Mouse (Mus musculus) forebrain, postnatal 0 days (tissue): Measurements from ENCODE around the gene Kcnk10. TPM values are rescaled to one million over a fixed set of nuclear protein-coding genes. Genes with fewer than 3 reads are reported as not detected.

Experiments used
- ATAC-seq: fragments of 200-750 bp; cut with Nextera tagmentation; 2 replicates; pipeline ENCODE4 v1.8.0; 2017; ENCODE audit warnings: mild to moderate bottlenecking, moderate library complexity
- DNase-seq: peaks from one replicate; pipeline ENCODE4 v3.0.0-alpha.2; 2015
- H3K27ac ChIP-seq: fragments of 300-500 bp; sonication (generic); 2 replicates; pipeline ENCODE4 v1.5.1; 2014; ENCODE audit warnings: low read depth, mild to moderate bottlenecking, antibody characterized with exemption, low read length, moderate library complexity, mixed read lengths
- H3K27me3 ChIP-seq: fragments of 300-500 bp; sonication (generic); 2 replicates; pipeline ENCODE4 v1.6.1; 2014; ENCODE audit warnings: mild to moderate bottlenecking, low read length, mixed read lengths; ENCODE audit not compliant: insufficient read depth
- H3K36me3 ChIP-seq: fragments of 300-500 bp; sonication (generic); 2 replicates; pipeline ENCODE4 v1.6.1; 2014; ENCODE audit warnings: mild to moderate bottlenecking, moderate library complexity; ENCODE audit not compliant: insufficient read depth
- H3K4me1 ChIP-seq: fragments of 300-500 bp; sonication (generic); 2 replicates; pipeline ENCODE4 v1.6.1; 2014; ENCODE audit warnings: antibody characterized with exemption; ENCODE audit not compliant: insufficient read depth
- H3K4me2 ChIP-seq: fragments of 300-500 bp; sonication (generic); 2 replicates; pipeline ENCODE4 v1.6.1; 2014; ENCODE audit warnings: low read depth, mild to moderate bottlenecking, moderate library complexity
- H3K4me3 ChIP-seq: fragments of 300-500 bp; sonication (generic); 2 replicates; pipeline ENCODE4 v1.5.1; 2014; ENCODE audit warnings: low read depth, low read length, mixed read lengths
- H3K9ac ChIP-seq: fragments of 300-500 bp; sonication (generic); 2 replicates; pipeline ENCODE4 v1.6.1; 2014; ENCODE audit warnings: mild to moderate bottlenecking
- H3K9me3 ChIP-seq: fragments of 300-500 bp; sonication (generic); 2 replicates; pipeline ENCODE4 v1.6.1; 2016; ENCODE audit warnings: low read length
- CTCF ChIP-seq: sonication (generic); IDR thresholded peaks from 2 replicates; pipeline ENCODE4 v1.5.1; 2016; ENCODE audit warnings: antibody characterized with exemption, control low read depth, low read depth
- WGBS: fragments of 180-500 bp; shearing (Covaris S2); extraction: QIAGEN DNeasy Blood & Tissue Kit; methylation state at CpG from one replicate; pipeline ENCODE4 v1.1.7; 2014; 5-methylcytosine and 5-hydroxymethylcytosine counted together
- polyA plus RNA-seq: library from polyadenylated mRNA; unstranded; fragments of >200 nt; fragmentation: Nextera tagmentation; extraction: Ambion mirVana; gene quantifications from 2 replicates; pipeline ENCODE4 v1.2.1, GENCODE M21; 2015
- total RNA-seq: library from RNA; depleted of rRNA; stranded (reverse); fragments of >200 nt; gene quantifications from 2 replicates; pipeline ENCODE4 v1.2.3, GENCODE M21; 2014

Kcnk10 gene
- total and polyA plus RNA-seq, 2 experiments from 2014 or later: 40.9 to 59.7 TPM

DNA sequence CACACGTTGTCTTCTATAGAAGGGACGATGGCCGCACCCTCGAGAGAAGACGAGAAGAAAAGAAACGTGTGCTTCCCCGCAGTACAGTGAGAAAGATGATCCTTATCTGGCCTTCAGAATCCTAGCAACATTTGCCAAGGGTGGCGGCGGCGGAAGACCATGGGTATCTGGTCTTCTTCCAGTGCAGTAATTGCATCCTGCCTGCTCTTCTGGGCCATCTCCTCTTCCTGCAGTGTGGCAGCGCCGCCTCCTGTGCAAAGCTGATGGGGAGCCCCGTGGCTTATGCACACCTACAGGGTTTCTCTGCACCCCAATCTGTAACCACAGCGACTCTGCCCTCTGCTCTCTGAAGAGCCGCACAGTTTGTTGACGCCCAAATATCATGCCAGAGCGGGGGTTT, 124.9 kb downstream of the Kcnk10 start:
- Histone ChIP-seq H3K9me3 (no peaks in the 10 kb centered on the region), H3K4me2 (no peak overlapping the region), H3K4me1 (no peaks in the 10 kb centered on the region), H3K27me3 (no peaks in the 10 kb centered on the region), H3K36me3 (0 out of 2 replicates have a peak, but pooled peaks cover 2% of the 10 kb centered on the region), H3K27ac (no peak overlapping the region), H3K9ac (no peak overlapping the region), H3K4me3 (no peak overlapping the region)
- ATAC-seq (no peak), DNase-seq (no peak)
- WGBS: 88% methylated on average over 17 of the region's 17 CpGs
- TF ChIP-seq CTCF: no peak

DNA sequence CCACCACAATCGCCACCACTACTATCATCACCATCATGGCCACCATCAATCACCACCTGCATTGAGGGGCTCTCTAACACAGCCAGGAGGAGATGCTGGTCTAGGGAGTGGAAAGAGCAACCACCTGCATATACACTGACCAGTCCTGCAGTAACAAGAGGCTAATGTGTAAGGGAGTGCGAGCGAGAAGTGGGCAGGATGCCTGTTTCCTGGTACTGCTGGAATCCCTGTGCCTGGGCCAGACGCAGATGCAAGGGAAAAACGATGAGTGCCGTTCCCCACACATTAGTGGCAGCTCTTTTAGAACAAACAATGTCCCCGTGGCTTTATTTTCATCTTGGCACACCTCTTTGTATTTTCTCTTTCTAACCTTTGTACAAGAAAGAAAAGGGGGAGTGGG, 125.5 kb downstream of the Kcnk10 start:
- no peaks in the 10 kb centered on the region for H3K9me3 ChIP-seq
- H3K4me1 ChIP-seq: no peaks in the 10 kb centered on the region
- H3K36me3 ChIP-seq: 0 out of 2 replicates have a peak, but pooled peaks cover 2% of the 10 kb centered on the region
- no peak for DNase-seq
- H3K4me3 ChIP-seq: no peak overlapping the region
- 65% methylated on average over 7 of the region's 7 CpGs for WGBS
- TF ChIP-seq CTCF: no peak
- ATAC-seq: no peak
- H3K9ac ChIP-seq: no peak overlapping the region
- no peaks in the 10 kb centered on the region for H3K27me3 ChIP-seq
- no peak overlapping the region for H3K27ac ChIP-seq
- H3K4me2 ChIP-seq: no peak overlapping the region

DNA sequence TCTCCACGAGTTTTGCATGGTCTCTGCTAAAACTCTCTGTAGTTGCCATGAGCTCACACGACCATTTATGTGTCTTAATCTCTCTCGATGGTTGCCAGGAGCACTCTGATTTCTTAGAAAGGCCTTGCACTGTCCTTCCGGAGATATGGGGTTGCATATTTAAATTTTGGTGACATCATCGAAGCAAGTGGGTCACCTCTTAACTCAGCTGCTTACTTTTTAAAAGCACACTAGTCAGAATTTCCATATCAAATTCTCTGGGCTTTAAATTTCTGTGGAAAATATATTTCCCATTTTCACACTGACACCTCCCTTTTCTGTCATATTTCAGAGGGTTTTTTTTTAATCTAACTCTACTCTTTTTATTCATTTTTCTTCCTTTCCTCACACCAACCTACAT, 132.5 kb downstream of the Kcnk10 start:
- ATAC-seq: no peak
- H3K27ac ChIP-seq: no peak overlapping the region
- H3K36me3 ChIP-seq: no peaks in the 10 kb centered on the region
- H3K4me2 ChIP-seq: no peak overlapping the region
- H3K9me3 ChIP-seq: no peaks in the 10 kb centered on the region
- H3K4me3 ChIP-seq: no peak overlapping the region
- WGBS: 68% methylated on average over 5 of the region's 5 CpGs
- no peak for TF ChIP-seq CTCF
- no peaks in the 10 kb centered on the region for H3K4me1 ChIP-seq
- no peak overlapping the region for H3K9ac ChIP-seq
- H3K27me3 ChIP-seq: no peaks in the 10 kb centered on the region
- DNase-seq: no peak

GRCm38 (mm10) chr12:98444860-98445259, 133.2 kb downstream of the Kcnk10 start:
- Histone ChIP-seq H3K27ac (no peak overlapping the region), H3K4me3 (no peak overlapping the region), H3K9me3 (no peaks in the 10 kb centered on the region), H3K4me1 (no peaks in the 10 kb centered on the region), H3K36me3 (peaks cover 2% of the 10 kb centered on the region; the same call in 1 of the 2 replicates), H3K4me2 (no peak overlapping the region), H3K9ac (no peak overlapping the region), H3K27me3 (no peaks in the 10 kb centered on the region)
- WGBS: 81% methylated on average over 5 of the region's 5 CpGs
- no peak for DNase-seq
- ATAC-seq: no peak
- no peak for TF ChIP-seq CTCF

DNA sequence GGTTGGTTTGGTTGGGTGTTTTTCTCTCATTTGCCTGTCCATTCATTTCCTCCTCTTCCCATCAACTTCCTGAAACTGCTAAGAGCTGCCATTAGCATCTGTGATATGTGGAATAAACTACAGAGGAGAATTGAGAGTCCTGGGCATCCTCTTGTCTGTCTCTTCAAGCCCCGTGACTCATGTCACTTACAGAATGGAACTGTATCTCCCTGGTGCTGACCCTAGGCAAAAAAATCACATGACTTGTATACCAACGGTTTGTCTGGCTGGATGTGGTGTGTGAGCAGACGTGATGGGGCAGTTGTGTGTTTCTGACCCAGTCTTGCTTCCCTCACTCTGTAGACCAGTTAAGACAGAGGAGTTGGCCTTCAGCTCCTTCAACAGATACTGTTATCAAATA, 134.4 kb downstream of the Kcnk10 start:
- Histone ChIP-seq H3K27me3 (no peaks in the 10 kb centered on the region), H3K9me3 (no peaks in the 10 kb centered on the region), H3K4me3 (no peak overlapping the region), H3K9ac (no peak overlapping the region), H3K4me2 (no peak overlapping the region), H3K36me3 (peaks cover 4% of the 10 kb centered on the region; the same call in 1 of the 2 replicates), H3K4me1 (no peaks in the 10 kb centered on the region), H3K27ac (no peak overlapping the region)
- ATAC-seq (no peak), DNase-seq (no peak)
- no peak for TF ChIP-seq CTCF
- 85% methylated on average over 3 of the region's 3 CpGs for WGBS

- no peak overlapping the region for H3K27ac ChIP-seq
- no peak overlapping the region for H3K4me2 ChIP-seq
- H3K9ac ChIP-seq: no peak overlapping the region
- WGBS: 73% methylated on average over 2 of the region's 2 CpGs
- ATAC-seq (no peak), DNase-seq (no peak)
- H3K36me3 ChIP-seq: peaks cover 28% of the 10 kb centered on the region
- no peak overlapping the region for H3K4me3 ChIP-seq
- H3K9me3 ChIP-seq: no peaks in the 10 kb centered on the region
- no peaks in the 10 kb centered on the region for H3K27me3 ChIP-seq
- no peaks in the 10 kb centered on the region for H3K4me1 ChIP-seq
- TF ChIP-seq CTCF: no peak
Observed at GRCm38 (mm10) chr12:98438080-98438479, 140.0 kb downstream of the Kcnk10 start.

DNA sequence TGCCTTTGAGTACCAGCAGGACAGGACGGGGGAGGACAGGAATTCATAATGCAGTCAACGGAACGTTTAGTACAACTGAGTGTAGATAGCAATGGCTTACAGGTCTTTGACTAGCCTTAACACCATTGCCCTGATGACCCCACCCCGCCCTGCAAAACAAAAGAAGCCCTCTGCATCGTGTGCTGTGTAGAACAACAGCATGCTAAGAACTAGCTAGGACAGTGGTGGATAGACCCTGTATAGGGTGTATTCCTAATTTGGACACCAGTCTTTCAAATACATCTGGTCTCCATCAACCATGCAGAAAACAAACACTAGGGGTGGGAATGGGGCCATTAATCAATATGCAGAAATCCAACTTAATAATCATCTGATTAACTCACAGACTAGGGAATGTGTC, 147.4 kb downstream of the Kcnk10 start:
- no peaks in the 10 kb centered on the region for H3K4me1 ChIP-seq

GRCm38 (mm10) chr12:98421340-98421739, 156.8 kb downstream of the Kcnk10 start:
- no peaks in the 10 kb centered on the region for H3K36me3 ChIP-seq
- H3K27ac ChIP-seq: no peak overlapping the region
- H3K27me3 ChIP-seq: no peaks in the 10 kb centered on the region
- H3K9me3 ChIP-seq: no peaks in the 10 kb centered on the region
- WGBS: 89% methylated on average over 7 of the region's 7 CpGs
- no peaks in the 10 kb centered on the region for H3K4me1 ChIP-seq
- DNase-seq (no peak), ATAC-seq (no peak)
- no peak for TF ChIP-seq CTCF
- no peak overlapping the region for H3K9ac ChIP-seq
- no peak overlapping the region for H3K4me2 ChIP-seq
- H3K4me3 ChIP-seq: no peak overlapping the region

More for the DNA sequence above, 147.4 kb downstream of the Kcnk10 start:
- DNase-seq: no peak
- ATAC-seq: no peak
- no peak overlapping the region for H3K4me2 ChIP-seq
- no peak overlapping the region for H3K27ac ChIP-seq
- no peak overlapping the region for H3K9ac ChIP-seq
- WGBS: 88% methylated on average over 5 of the region's 5 CpGs
- H3K9me3 ChIP-seq: no peaks in the 10 kb centered on the region
- no peak overlapping the region for H3K4me3 ChIP-seq
- TF ChIP-seq CTCF: no peak
- H3K27me3 ChIP-seq: no peaks in the 10 kb centered on the region
- peaks cover 27% of the 10 kb centered on the region for H3K36me3 ChIP-seq
